Mouse (Mus musculus) midbrain, embryonic 13.5 days (tissue): ENCODE measurements around the gene Slc25a39. TPM values are rescaled to one million over a fixed set of nuclear protein-coding genes. Genes with fewer than 3 reads are reported as not detected.
"Not testable (repeated sequence)": the region's sequence is repeated elsewhere in the genome, so short reads cannot be mapped to it uniquely, and the experiment has no call there.

Experiments
- ATAC-seq: fragments of 200-750 bp; cut with Nextera tagmentation; 2 replicates; pipeline ENCODE4 v1.8.0; 2017; ENCODE audit warnings: mild to moderate bottlenecking, moderate TSS enrichment, moderate library complexity
- H3K27ac ChIP-seq: fragments of 300-500 bp; sonication (generic); 2 replicates; pipeline ENCODE4 v1.5.1; 2015; ENCODE audit warnings: inconsistent platforms, mild to moderate bottlenecking, moderate library complexity
- H3K27me3 ChIP-seq: fragments of 300-500 bp; sonication (generic); 2 replicates; pipeline ENCODE4 v1.6.1; 2015; ENCODE audit warnings: mild to moderate bottlenecking, inconsistent platforms
- H3K36me3 ChIP-seq: fragments of 300-500 bp; sonication (generic); 2 replicates; pipeline ENCODE4 v1.6.1; 2015; ENCODE audit warnings: mild to moderate bottlenecking, inconsistent platforms
- H3K4me1 ChIP-seq: fragments of 300-500 bp; sonication (generic); replicated peaks from 2 replicates; pipeline ENCODE4 v1.6.1; 2015; ENCODE audit warnings: inconsistent platforms
- H3K4me2 ChIP-seq: fragments of 300-500 bp; sonication (generic); replicated peaks from 2 replicates; pipeline ENCODE4 v1.6.1; 2015; ENCODE audit warnings: moderate library complexity, mild to moderate bottlenecking, inconsistent platforms
- H3K4me3 ChIP-seq: fragments of 300-500 bp; sonication (generic); replicated peaks from 2 replicates; pipeline ENCODE4 v1.5.1; 2015; ENCODE audit warnings: mild to moderate bottlenecking, inconsistent platforms
- H3K9ac ChIP-seq: fragments of 300-500 bp; sonication (generic); replicated peaks from 2 replicates; pipeline ENCODE4 v1.6.1; 2015; ENCODE audit warnings: mild to moderate bottlenecking, inconsistent platforms
- H3K9me3 ChIP-seq: fragments of 300-500 bp; sonication (generic); 2 replicates; pipeline ENCODE4 v1.6.1; 2016; ENCODE audit warnings: mild to moderate bottlenecking, inconsistent platforms
- WGBS: fragments of 180-500 bp; shearing (Covaris S2); methylation state at CpG from one replicate; pipeline ENCODE4 v1.1.7; 2015; 5-methylcytosine and 5-hydroxymethylcytosine counted together
- polyA plus RNA-seq: library from polyadenylated mRNA; unstranded; fragments of >200 nt; fragmentation: Nextera tagmentation; extraction: Ambion mirVana; gene quantifications from 2 replicates; pipeline ENCODE4 v1.2.1, GENCODE M21; 2015

Gene Slc25a39
- polyA plus RNA-seq, 1 experiment from 2014 or later = 154 TPM

- H3K36me3 ChIP-seq = no peaks in the 10 kb centered on the region
- no peak overlapping the region for H3K27ac ChIP-seq
- ATAC-seq = no peak
- H3K4me2 ChIP-seq = no peak overlapping the region
- H3K4me1 ChIP-seq = peaks cover 18% of the 10 kb centered on the region
- H3K9ac ChIP-seq = no peak overlapping the region
- no peaks in the 10 kb centered on the region for H3K9me3 ChIP-seq
- peaks cover 12% of the 10 kb centered on the region for H3K27me3 ChIP-seq
- WGBS = 87% methylated on average over 12 of the region's 12 CpGs
- H3K4me3 ChIP-seq = no peak overlapping the region
Observed at GRCm38 (mm10) chr11:102371926-102372685, 35.6 kb downstream of the Slc25a39 start.

DNA sequence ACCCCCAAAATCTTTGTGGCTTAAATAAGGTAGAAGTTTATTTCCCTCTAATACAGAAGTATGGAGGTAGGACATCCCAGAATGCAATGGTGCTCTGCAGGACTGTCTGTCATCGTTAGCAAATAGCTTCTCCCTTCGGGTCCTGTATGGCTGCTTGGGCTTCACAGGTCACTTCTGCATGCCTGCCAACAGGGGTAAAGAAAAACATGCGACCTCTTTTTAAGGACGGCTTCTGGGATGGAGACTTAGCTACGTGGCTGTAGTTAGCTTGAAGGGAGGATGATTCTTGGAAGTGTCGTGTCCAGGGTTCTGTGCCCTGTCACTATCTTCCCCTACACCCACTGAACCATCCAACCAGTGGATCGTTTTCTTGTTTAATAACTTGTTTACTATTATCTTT, 37.5 kb downstream of the Slc25a39 start:
- Histone ChIP-seq H3K36me3 (no peaks in the 10 kb centered on the region), H3K4me2 (no peak overlapping the region), H3K4me3 (no peak overlapping the region), H3K9me3 (no peaks in the 10 kb centered on the region), H3K27me3 (peaks cover 12% of the 10 kb centered on the region), H3K27ac (no peak overlapping the region), H3K4me1 (peaks cover 4% of the 10 kb centered on the region), H3K9ac (no peak overlapping the region)
- no peak for ATAC-seq
- WGBS = 55% methylated on average over 7 of the region's 7 CpGs

- Histone ChIP-seq H3K4me1 (no peaks in the 10 kb centered on the region), H3K9me3 (no peaks in the 10 kb centered on the region), H3K27me3 (peaks cover 7% of the 10 kb centered on the region; the same call in 1 of the 2 replicates), H3K9ac (no peak overlapping the region), H3K36me3 (no peaks in the 10 kb centered on the region), H3K4me2 (no peak overlapping the region), H3K27ac (no peak overlapping the region), H3K4me3 (no peak overlapping the region)
- 77% methylated on average over 4 of the region's 4 CpGs for WGBS
- ATAC-seq = no peak
Observed at GRCm38 (mm10) chr11:102369263-102369662, 38.5 kb downstream of the Slc25a39 start.

- peaks cover 7% of the 10 kb centered on the region; the same call in 1 of the 2 replicates for H3K27me3 ChIP-seq
- H3K4me2 ChIP-seq = no peak overlapping the region
- ATAC-seq = no peak
- no peak overlapping the region for H3K27ac ChIP-seq
- no peaks in the 10 kb centered on the region for H3K9me3 ChIP-seq
- H3K4me3 ChIP-seq = no peak overlapping the region
- H3K9ac ChIP-seq = no peak overlapping the region
- WGBS = 80% methylated on average over 5 of the region's 5 CpGs
- H3K4me1 ChIP-seq = no peaks in the 10 kb centered on the region
- no peaks in the 10 kb centered on the region for H3K36me3 ChIP-seq
Observed at GRCm38 (mm10) chr11:102368347-102368746, 39.4 kb downstream of the Slc25a39 start.

DNA sequence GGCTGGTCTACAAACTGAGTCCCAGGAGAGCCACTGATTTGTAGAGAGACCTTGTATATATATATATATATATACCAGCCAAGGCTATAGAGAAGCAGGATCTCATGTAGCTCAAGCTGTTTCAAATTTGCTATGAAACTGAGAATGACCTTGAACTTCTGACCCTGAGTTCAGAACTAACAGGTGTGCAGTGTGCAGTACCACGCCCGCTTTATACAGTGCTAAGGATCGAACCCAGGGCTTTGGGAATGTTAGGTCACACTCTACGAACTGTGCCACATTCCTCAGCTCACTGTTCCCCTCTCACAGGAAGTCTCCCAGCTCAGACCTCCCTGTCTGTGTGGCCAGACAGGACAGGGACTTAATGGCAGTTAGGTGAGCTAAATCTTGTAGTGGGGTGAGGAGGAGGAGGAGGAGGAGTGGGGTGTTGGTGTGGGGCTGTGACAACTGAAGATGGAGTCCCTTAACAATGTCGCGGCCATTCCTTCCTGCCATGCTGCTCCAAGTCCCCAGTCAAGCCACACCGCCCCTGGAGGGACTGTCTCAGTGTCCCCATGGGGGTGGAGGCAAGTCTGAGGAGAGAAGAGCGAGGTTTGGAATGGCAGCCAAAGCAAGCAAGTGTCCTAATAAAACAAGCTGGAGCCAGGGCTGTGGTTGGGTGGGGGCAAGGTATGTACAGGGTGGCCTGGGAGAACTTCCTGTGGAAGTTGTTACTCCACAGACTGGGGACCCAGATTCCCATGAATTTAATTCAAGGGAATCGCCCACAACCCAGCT, 40.1 kb downstream of the Slc25a39 start:
- no peak overlapping the region for H3K9ac ChIP-seq
- ATAC-seq = no peak
- peaks cover 5% of the 10 kb centered on the region; the same call in 1 of the 2 replicates for H3K27me3 ChIP-seq
- H3K4me2 ChIP-seq = no peak overlapping the region
- 84% methylated on average over 9 of the region's 9 CpGs for WGBS
- no peaks in the 10 kb centered on the region for H3K9me3 ChIP-seq
- no peak overlapping the region for H3K4me3 ChIP-seq
- H3K27ac ChIP-seq = no peak overlapping the region
- H3K4me1 ChIP-seq = no peaks in the 10 kb centered on the region
- no peaks in the 10 kb centered on the region for H3K36me3 ChIP-seq

DNA sequence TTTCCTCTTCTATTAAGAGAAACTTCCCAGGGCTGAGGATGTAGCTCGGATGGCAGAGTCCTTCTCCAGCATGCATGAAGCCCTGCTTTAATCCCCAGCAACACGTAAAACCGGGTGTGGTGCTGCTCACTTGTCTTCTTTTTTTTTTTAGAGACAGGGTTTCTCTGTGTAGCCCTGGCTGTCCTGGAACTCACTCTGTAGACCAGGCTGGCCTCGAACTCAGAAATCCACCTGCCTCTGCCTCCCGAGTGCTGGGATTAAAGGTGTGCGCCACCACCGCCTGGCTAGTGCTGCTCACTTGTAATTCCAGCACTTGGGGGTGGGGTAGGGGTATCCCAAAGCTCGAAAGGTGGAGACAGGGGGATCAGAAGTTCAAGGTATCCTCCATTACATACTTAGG, 41.6 kb downstream of the Slc25a39 start, which contains the start of gene Slc4a1:
Gene Slc4a1 (minus strand): TSS at position 101 of the 400 bp plus-strand sequence.
- ATAC-seq, H3K27me3 ChIP-seq, H3K4me1 ChIP-seq, H3K4me2 ChIP-seq, H3K36me3 ChIP-seq, H3K27ac ChIP-seq, H3K4me3 ChIP-seq, H3K9me3 ChIP-seq, H3K9ac ChIP-seq: not testable (repeated sequence)
- WGBS = 83% methylated on average over 8 of the region's 8 CpGs

DNA sequence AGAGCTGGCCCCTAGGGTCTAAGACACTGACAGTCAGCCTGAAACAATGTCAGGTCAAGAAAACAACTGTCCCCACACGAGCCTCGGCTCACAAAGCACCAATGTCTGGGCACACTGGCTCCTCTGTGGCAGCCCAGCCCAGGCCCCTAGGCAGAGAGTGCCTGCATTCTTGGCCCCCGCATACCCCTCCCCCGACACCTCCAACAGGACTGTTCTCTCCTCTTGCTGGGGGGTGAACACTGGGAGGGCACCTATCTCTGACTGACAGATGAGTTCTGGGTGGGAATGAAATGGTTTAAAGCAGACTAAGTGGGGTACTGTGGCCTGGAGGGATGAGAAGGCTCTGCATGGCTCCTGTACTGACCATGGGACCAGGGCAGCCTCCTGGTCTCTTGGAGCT, 42.0 kb downstream of the Slc25a39 start:
- no peak overlapping the region for H3K9ac ChIP-seq
- H3K4me2 ChIP-seq = no peak overlapping the region
- no peak for ATAC-seq
- no peaks in the 10 kb centered on the region for H3K4me1 ChIP-seq
- no peaks in the 10 kb centered on the region for H3K36me3 ChIP-seq
- 66% methylated on average over 4 of the region's 4 CpGs for WGBS
- no peak overlapping the region for H3K27ac ChIP-seq
- H3K9me3 ChIP-seq = no peaks in the 10 kb centered on the region
- H3K27me3 ChIP-seq = peaks cover 3% of the 10 kb centered on the region; the same call in 1 of the 2 replicates
- no peak overlapping the region for H3K4me3 ChIP-seq

- H3K27ac ChIP-seq = no peak overlapping the region
- H3K4me3 ChIP-seq = no peak overlapping the region
- H3K4me1 ChIP-seq = no peaks in the 10 kb centered on the region
- no peak overlapping the region for H3K9ac ChIP-seq
- no peak for ATAC-seq
- no peaks in the 10 kb centered on the region for H3K9me3 ChIP-seq
- H3K4me2 ChIP-seq = no peak overlapping the region
- no peaks in the 10 kb centered on the region for H3K36me3 ChIP-seq
- H3K27me3 ChIP-seq = peaks cover 3% of the 10 kb centered on the region; the same call in 1 of the 2 replicates
- 82% methylated on average over 13 of the region's 14 CpGs for WGBS
Observed at GRCm38 (mm10) chr11:102364570-102365371, 43.0 kb downstream of the Slc25a39 start.

GRCm38 (mm10) chr11:102363623-102364022, 44.1 kb downstream of the Slc25a39 start:
- H3K4me3 ChIP-seq = no peak overlapping the region
- no peaks in the 10 kb centered on the region for H3K4me1 ChIP-seq
- no peak overlapping the region for H3K9ac ChIP-seq
- no peak for ATAC-seq
- no peaks in the 10 kb centered on the region for H3K9me3 ChIP-seq
- H3K27me3 ChIP-seq = peaks cover 3% of the 10 kb centered on the region; the same call in 1 of the 2 replicates
- H3K27ac ChIP-seq = no peak overlapping the region
- H3K36me3 ChIP-seq = no peaks in the 10 kb centered on the region
- no peak overlapping the region for H3K4me2 ChIP-seq
- WGBS = 64% methylated on average over 2 of the region's 2 CpGs

GRCm38 (mm10) chr11:102361776-102362495, 45.8 kb downstream of the Slc25a39 start:
- H3K9me3 ChIP-seq = no peaks in the 10 kb centered on the region
- H3K4me3 ChIP-seq = no peak overlapping the region
- H3K27me3 ChIP-seq = no peaks in the 10 kb centered on the region
- no peak for ATAC-seq
- H3K4me1 ChIP-seq = no peaks in the 10 kb centered on the region
- no peak overlapping the region for H3K9ac ChIP-seq
- H3K27ac ChIP-seq = no peak overlapping the region
- H3K4me2 ChIP-seq = no peak overlapping the region
- 87% methylated on average over 8 of the region's 8 CpGs for WGBS
- H3K36me3 ChIP-seq = no peaks in the 10 kb centered on the region

- no peak overlapping the region for H3K4me3 ChIP-seq
- H3K9me3 ChIP-seq = no peaks in the 10 kb centered on the region
- H3K4me2 ChIP-seq = no peak overlapping the region
- no peak for ATAC-seq
- no peak overlapping the region for H3K9ac ChIP-seq
- H3K4me1 ChIP-seq = no peaks in the 10 kb centered on the region
- H3K27me3 ChIP-seq = no peaks in the 10 kb centered on the region
- no peaks in the 10 kb centered on the region for H3K36me3 ChIP-seq
- WGBS = 73% methylated on average over 10 of the region's 10 CpGs
- H3K27ac ChIP-seq = no peak overlapping the region
Observed at GRCm38 (mm10) chr11:102358365-102358764, 49.4 kb downstream of the Slc25a39 start.
